Mouse (Mus musculus) ovary, adult 18-20 months (tissue): ENCODE measurements at regions not wholly inside any gene's neighbourhood (a gene's known extent, or its start where the extent isn't known, plus 50 kb on each side); places are given as distances from the start of the nearest gene placed in this dataset.
"Not testable (repeated sequence)": the region's sequence is repeated elsewhere in the genome, so short reads cannot be mapped to it uniquely, and the experiment has no call there.

ENCODE experiments used
- DNase-seq: peaks from one replicate; pipeline ENCODE4 v3.0.0; 2022; ENCODE audit warnings: low spot score, mixed read lengths

- DNase-seq, result no peak
These were observed 71.1 kb upstream of the Ezr start for GRCm38 (mm10) chr17:6853641-6854040.

- DNase-seq, result no peak
These were observed 69.8 kb upstream of the Ezr start for GRCm38 (mm10) chr17:6852177-6852947.

DNA sequence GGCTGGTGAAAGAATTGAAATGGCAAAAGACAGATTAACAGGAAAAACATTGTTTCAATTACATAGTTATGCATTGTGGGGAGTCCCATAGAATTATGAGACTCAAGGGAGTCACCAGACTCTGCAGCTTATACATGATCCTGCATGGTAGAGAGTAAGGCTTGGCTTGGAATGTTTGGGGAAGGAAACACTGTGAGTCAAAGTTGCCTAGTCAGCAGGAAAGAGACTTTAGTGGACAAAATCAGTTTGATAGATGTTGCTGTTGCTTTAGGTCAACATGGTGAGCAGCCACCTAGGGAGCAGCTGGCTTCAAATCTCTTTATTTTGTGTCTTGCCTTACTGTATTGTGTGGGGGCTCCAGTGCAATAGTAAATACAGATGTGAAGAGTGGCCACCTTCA is 67.9 kb upstream of the Ezr start:
- no peak for DNase-seq

- DNase-seq, result not testable (repeated sequence)
These were observed 59.3 kb upstream of the Ezr start for GRCm38 (mm10) chr17:6841781-6842465.

- DNase-seq, result peak; percentile 25
These were observed 52.8 kb upstream of the Ezr start for GRCm38 (mm10) chr17:6835333-6835916.
